Mouse (Mus musculus): ENCODE measurements around the gene Traf4. TPM values are rescaled to one million over a fixed set of nuclear protein-coding genes. Genes with fewer than 3 reads are reported as not detected.

The Traf4 gene
- polyA plus RNA-seq, 1 experiment from 2014 or later, result 45.4 TPM

DNA sequence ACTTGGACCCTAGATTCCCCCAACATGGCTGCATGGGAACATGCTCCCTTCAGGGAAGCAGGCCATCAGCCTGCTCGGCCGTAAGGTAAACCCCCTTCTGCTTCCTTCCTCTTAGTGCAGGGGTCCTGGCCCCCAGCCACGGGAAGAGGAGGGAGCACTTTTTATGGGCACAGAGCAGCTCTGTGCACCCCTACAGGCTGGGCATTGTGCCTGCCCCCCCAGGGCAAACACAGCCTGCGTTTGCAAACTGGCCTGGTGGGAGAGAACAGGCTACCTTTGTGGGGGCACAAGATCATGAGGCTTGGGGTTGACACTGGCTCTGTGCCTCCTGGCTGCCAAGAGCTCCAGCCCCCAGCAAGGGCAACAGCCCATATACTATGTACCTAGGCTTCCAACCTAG is 3.4 kb downstream of the Traf4 start:
- 61% methylated on average over 4 of the region's 4 CpGs for WGBS (ENCODE audit: insufficient replicate concordance)
- Histone ChIP-seq H3K36me3 (peaks cover 65% of the 10 kb centered on the region), H3K4me2 (peak overlapping the region; percentile 100), H3K27ac (peak overlapping the region; percentile 49), H3K9ac (peak overlapping the region; percentile 99), H3K9me3 (replicated peaks) (no peaks in the 10 kb centered on the region), H3K4me1 (peaks cover 75% of the 10 kb centered on the region), H3K27me3 (replicated peaks) (no peaks in the 10 kb centered on the region), H3K4me3 (peak overlapping the region; percentile 97; the same call in 1 of the 2 replicates)
- no peak for ATAC-seq

DNA sequence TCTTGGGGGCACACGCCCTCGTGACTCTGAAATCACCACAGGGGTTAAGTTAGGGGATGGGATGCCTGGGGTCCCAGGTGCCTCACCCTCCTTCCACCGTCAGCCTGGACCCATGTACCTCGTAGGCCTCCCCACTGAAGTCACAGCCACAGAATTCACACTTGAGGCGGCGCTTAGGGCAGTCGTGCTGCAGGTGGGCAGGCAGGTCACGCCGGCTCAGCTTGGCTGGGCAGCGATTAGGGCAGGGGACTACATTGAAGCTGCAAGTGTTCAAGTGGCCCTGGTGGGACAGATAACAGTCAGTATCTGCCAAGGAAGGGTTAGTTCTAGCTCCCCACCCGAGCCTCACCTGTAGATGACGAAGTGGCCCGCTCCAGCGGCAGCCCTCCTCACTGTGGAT is 4.2 kb downstream of the Traf4 start:
- Histone ChIP-seq H3K9ac (0 out of 2 replicates have a peak overlapping the region, but pooled peaks have one; percentile 99), H3K27me3 (replicated peaks) (no peaks in the 10 kb centered on the region), H3K36me3 (peaks cover 70% of the 10 kb centered on the region), H3K27ac (peak overlapping the region; percentile 41), H3K9me3 (replicated peaks) (no peaks in the 10 kb centered on the region), H3K4me3 (no peak overlapping the region), H3K4me1 (peaks cover 67% of the 10 kb centered on the region), H3K4me2 (no peak overlapping the region)
- ATAC-seq, result no peak
- WGBS (ENCODE audit: insufficient replicate concordance), result 83% methylated on average over 14 of the region's 14 CpGs

DNA sequence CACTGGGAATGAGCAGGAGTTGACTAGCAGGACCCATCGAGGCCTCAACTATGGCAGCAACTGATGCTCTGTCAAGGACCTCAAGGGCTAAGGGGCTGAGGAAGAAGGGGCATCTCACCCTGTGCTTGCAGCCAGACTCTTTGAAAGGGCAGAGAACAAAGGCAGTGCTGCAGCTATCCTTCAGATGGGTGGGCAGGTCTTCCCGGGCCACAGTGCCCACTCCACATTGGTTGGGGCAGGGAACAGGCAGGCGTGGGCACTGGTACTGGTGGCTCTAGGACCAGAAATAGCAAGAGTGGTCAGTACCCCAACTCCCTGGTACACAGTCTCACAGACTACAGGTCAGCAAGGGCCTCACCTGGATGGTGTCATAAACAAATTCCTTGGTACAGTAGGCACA is 4.7 kb downstream of the Traf4 start:
- H3K27ac ChIP-seq, result peak overlapping the region; percentile 41; the same call in 1 of the 2 replicates
- no peak overlapping the region for H3K9ac ChIP-seq
- peaks cover 62% of the 10 kb centered on the region for H3K4me1 ChIP-seq
- ATAC-seq, result no peak
- H3K36me3 ChIP-seq, result peaks cover 74% of the 10 kb centered on the region
- WGBS (ENCODE audit: insufficient replicate concordance), result 81% methylated on average over 3 of the region's 3 CpGs
- no peak overlapping the region for H3K4me3 ChIP-seq
- no peaks in the 10 kb centered on the region for H3K9me3 ChIP-seq (replicated peaks)
- no peak overlapping the region for H3K4me2 ChIP-seq
- no peaks in the 10 kb centered on the region for H3K27me3 ChIP-seq (replicated peaks)

- Histone ChIP-seq H3K36me3 (peaks cover 79% of the 10 kb centered on the region), H3K27ac (peak overlapping the region; percentile 41; the same call in 1 of the 2 replicates), H3K9ac (no peak overlapping the region), H3K4me1 (peaks cover 60% of the 10 kb centered on the region), H3K4me3 (no peak overlapping the region), H3K27me3 (replicated peaks) (no peaks in the 10 kb centered on the region), H3K4me2 (no peak overlapping the region), H3K9me3 (replicated peaks) (no peaks in the 10 kb centered on the region)
- no peak for ATAC-seq
- WGBS (ENCODE audit: insufficient replicate concordance), result 87% methylated on average over 18 of the region's 18 CpGs
Observed at GRCm38 (mm10) chr11:78160171-78160570, 5.2 kb downstream of the Traf4 start.

DNA sequence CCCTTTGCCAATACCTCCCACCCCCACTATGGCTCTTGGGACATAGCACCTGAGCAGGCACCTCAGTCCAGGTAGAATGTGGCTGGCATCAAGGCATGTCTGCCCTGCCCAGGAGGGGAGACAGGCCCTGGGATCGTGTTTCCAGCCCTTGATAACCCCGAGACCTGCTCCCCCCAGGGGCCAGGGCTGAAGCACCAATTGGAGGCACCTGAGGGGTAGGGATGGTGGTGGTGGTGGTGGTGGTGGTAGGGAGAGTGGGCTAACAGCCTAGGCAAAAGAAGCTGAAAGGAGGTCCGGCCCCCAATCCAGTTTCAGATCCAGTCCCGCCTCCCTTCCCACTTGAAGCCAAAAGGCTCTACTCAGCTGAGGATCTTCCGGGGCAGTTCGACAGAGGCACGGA is 5.8 kb downstream of the Traf4 start:
- Histone ChIP-seq H3K27me3 (replicated peaks) (no peaks in the 10 kb centered on the region), H3K4me3 (no peak overlapping the region), H3K27ac (peak overlapping the region; percentile 28; the same call in 1 of the 2 replicates), H3K4me2 (no peak overlapping the region), H3K4me1 (peaks cover 60% of the 10 kb centered on the region), H3K9ac (no peak overlapping the region), H3K36me3 (peaks cover 85% of the 10 kb centered on the region), H3K9me3 (replicated peaks) (no peaks in the 10 kb centered on the region)
- WGBS (ENCODE audit: insufficient replicate concordance), result 83% methylated on average over 7 of the region's 7 CpGs
- ATAC-seq, result no peak

- H3K4me3 ChIP-seq, result no peak overlapping the region
- WGBS (ENCODE audit: insufficient replicate concordance), result 21% methylated on average over 2 of the region's 2 CpGs
- ATAC-seq, result peak; percentile 71
- H3K9ac ChIP-seq, result no peak overlapping the region
- H3K4me1 ChIP-seq, result peaks cover 56% of the 10 kb centered on the region
- no peak overlapping the region for H3K4me2 ChIP-seq
- H3K9me3 ChIP-seq (replicated peaks), result no peaks in the 10 kb centered on the region
- peaks cover 89% of the 10 kb centered on the region for H3K36me3 ChIP-seq
- H3K27ac ChIP-seq, result 0 out of 2 replicates have a peak overlapping the region, but pooled peaks have one; percentile 28
- H3K27me3 ChIP-seq (replicated peaks), result no peaks in the 10 kb centered on the region
Observed at GRCm38 (mm10) chr11:78159096-78159495, 6.3 kb downstream of the Traf4 start.

DNA sequence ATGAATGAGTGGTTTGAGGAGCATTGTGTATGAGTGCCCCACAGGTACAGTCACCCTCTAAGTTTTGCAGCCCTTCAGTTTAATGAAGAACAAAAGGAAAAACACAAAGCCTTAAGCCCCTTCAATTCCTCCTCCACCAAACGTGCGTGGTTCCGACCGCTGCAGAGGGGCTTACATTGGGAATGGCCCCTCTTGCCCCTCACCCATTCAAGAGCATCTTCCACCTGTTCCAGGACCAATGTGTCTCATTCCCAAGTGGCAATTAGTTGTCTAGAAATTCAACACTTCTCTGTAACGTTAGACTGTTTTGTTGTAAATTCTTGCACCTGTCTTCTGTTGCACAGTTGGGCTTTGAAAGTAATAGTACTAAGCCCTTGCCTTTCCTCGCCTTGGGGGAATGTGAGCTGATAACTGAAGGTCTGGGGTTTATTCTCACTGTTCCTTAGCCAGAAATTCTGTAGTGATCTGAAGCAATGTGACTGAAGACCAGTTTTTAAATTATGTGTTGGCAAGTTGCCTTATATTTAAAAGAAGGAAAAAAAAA is 9.2 kb downstream of the Traf4 start:
- Histone ChIP-seq H3K27ac (no peak overlapping the region), H3K4me3 (no peak overlapping the region), H3K4me2 (no peak overlapping the region), H3K9ac (no peak overlapping the region), H3K27me3 (replicated peaks) (no peaks in the 10 kb centered on the region), H3K4me1 (peaks cover 27% of the 10 kb centered on the region), H3K36me3 (peaks cover 95% of the 10 kb centered on the region), H3K9me3 (replicated peaks) (no peaks in the 10 kb centered on the region)
- ATAC-seq, result no peak
- WGBS (ENCODE audit: insufficient replicate concordance), result 81% methylated on average over 6 of the region's 6 CpGs

DNA sequence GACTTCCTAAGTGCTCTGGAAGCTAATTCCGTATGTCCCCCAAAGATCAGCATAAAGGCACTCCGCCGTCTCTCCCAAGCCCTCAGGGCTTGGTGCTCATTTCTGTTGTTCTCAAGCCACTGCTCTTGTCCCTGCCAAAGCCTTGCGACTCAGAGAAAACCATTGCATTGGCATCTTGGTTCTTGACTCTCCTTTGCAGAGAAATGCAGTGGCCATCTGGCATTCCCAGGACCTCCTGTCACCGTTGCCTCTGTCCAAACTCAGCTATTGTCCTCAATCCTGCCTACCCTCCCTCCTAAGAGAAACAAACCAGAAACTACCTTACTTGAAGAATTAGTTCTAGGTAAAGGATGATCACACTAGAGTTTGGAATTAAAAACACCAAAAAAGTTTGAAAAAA is 9.7 kb downstream of the Traf4 start:
- 0 out of 2 replicates have a peak overlapping the region, but pooled peaks have one; percentile 24 for H3K27ac ChIP-seq
- H3K4me2 ChIP-seq, result no peak overlapping the region
- WGBS (ENCODE audit: insufficient replicate concordance), result 86% methylated on average over 5 of the region's 5 CpGs
- ATAC-seq, result no peak
- H3K9me3 ChIP-seq (replicated peaks), result no peaks in the 10 kb centered on the region
- H3K4me1 ChIP-seq, result peaks cover 22% of the 10 kb centered on the region
- H3K36me3 ChIP-seq, result peaks cover 95% of the 10 kb centered on the region
- H3K27me3 ChIP-seq (replicated peaks), result no peaks in the 10 kb centered on the region
- no peak overlapping the region for H3K9ac ChIP-seq
- no peak overlapping the region for H3K4me3 ChIP-seq

DNA sequence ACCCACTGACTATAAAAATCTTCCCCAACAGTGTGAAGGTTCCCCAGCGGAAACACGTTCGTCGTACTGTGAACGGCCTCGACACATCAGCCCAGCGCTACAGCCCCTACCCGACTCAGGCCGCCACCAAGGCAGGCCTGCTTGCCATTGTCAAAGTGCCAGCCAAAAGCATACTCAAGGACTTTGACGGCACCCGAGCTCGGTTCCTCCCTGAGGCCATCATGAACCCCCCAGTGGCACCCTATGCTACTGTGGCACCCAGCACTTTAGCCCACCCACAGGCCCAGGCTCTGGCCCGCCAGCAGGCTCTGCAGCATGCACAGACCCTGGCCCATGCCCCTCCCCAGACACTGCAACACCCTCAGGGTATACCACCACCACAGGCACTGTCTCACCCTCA is 11.6 kb downstream of the Traf4 start:
- H3K27ac ChIP-seq, result no peak overlapping the region
- peaks cover 6% of the 10 kb centered on the region; the same call in 1 of the 2 replicates for H3K4me1 ChIP-seq
- H3K4me3 ChIP-seq, result no peak overlapping the region
- H3K9me3 ChIP-seq (replicated peaks), result no peaks in the 10 kb centered on the region
- 92% methylated on average over 13 of the region's 13 CpGs for WGBS (ENCODE audit: insufficient replicate concordance)
- no peaks in the 10 kb centered on the region for H3K27me3 ChIP-seq (replicated peaks)
- no peak for ATAC-seq
- H3K9ac ChIP-seq, result no peak overlapping the region
- H3K4me2 ChIP-seq, result no peak overlapping the region
- peaks cover 92% of the 10 kb centered on the region for H3K36me3 ChIP-seq

DNA sequence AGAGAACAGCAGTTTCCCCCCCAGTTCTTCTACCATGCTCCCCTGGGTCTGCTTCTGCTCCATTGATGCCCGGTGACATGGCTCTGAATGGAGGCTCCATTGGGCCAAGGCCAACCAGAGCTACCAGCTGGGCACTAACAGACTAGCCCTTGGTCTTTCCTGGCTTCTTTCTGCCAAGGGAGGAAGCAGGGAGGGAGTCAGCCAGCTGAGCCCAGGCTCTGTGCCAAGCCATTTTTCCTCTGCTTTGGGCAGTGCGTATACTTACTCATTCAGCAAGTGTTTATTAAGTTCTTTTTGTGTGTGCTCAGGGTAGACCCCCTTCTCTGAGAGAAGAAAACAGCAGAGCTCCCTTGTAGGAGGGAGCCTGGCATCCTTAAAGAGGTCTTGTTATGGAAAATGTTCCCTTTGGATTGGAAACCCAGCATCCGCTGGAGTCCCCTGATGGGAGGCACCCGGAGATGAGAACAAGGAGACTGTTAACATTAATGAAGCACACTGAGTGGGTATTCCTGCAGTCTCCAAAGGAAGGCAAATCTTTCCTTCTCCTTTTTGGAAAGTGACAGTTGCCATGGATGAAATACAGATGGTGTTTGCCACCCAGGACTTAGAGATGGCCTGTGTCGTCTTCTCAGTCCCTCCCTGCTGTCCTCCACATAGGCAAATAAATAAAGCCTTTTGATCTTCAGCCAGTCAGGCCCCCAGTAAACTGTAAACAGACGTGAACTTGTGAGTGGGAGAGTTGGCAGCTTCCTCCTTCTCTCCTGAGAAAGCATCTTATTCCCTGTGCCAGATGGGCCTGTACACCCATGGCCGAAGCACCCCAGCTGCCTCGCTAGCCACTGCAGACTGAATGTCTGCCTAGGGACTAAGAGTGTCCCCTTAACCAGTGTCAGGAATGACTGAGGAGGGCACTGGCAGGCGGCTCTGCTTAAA is 12.8 kb downstream of the Traf4 start:
- WGBS (ENCODE audit: insufficient replicate concordance), result 86% methylated on average over 9 of the region's 9 CpGs
- Histone ChIP-seq H3K36me3 (peaks cover 86% of the 10 kb centered on the region), H3K9me3 (replicated peaks) (no peaks in the 10 kb centered on the region), H3K27me3 (replicated peaks) (no peaks in the 10 kb centered on the region), H3K4me1 (peaks cover 2% of the 10 kb centered on the region; the same call in 1 of the 2 replicates), H3K4me2 (no peak overlapping the region), H3K9ac (no peak overlapping the region), H3K4me3 (no peak overlapping the region), H3K27ac (no peak overlapping the region)
- no peak for ATAC-seq

GRCm38 (mm10) chr11:78151161-78151560 is 14.2 kb downstream of the Traf4 start:
- Histone ChIP-seq H3K4me3 (no peak overlapping the region), H3K36me3 (peaks cover 85% of the 10 kb centered on the region), H3K27ac (no peak overlapping the region), H3K9ac (no peak overlapping the region), H3K4me1 (no peaks in the 10 kb centered on the region), H3K27me3 (replicated peaks) (no peaks in the 10 kb centered on the region), H3K4me2 (no peak overlapping the region), H3K9me3 (replicated peaks) (no peaks in the 10 kb centered on the region)
- peak; percentile 42; the same call in 1 of the 2 replicates for ATAC-seq
- WGBS (ENCODE audit: insufficient replicate concordance), result 18% methylated on average over 1 of the region's 1 CpGs
